Mouse (Mus musculus) neural tube, embryonic 11.5 days (tissue): ENCODE results near the gene Prpf40a. TPM values are rescaled to one million over a fixed set of nuclear protein-coding genes. Genes with fewer than 3 reads are reported as not detected.

Experiments
- ATAC-seq: fragments of 200-750 bp; cut with Nextera tagmentation; 2 replicates; pipeline ENCODE4 v1.8.0; 2017; ENCODE audit warnings: moderate number of reproducible peaks, mild to moderate bottlenecking, moderate TSS enrichment, moderate library complexity; ENCODE audit not compliant: insufficient read depth, low FRiP score, low TSS enrichment
- DNase-seq: peaks from one replicate; pipeline ENCODE4 v3.0.0-alpha.2; 2015; ENCODE audit warnings: low spot score
- H3K27ac ChIP-seq: fragments of 300-500 bp; sonication (generic); 2 replicates; pipeline ENCODE4 v1.5.1; 2014; ENCODE audit warnings: low read depth, mild to moderate bottlenecking, low read length
- H3K27me3 ChIP-seq: fragments of 300-500 bp; sonication (generic); 2 replicates; pipeline ENCODE4 v1.6.1; 2014; ENCODE audit warnings: mild to moderate bottlenecking, low read length, mixed read lengths; ENCODE audit not compliant: control insufficient read depth, insufficient read depth
- H3K36me3 ChIP-seq: fragments of 300-500 bp; sonication (generic); 2 replicates; pipeline ENCODE4 v1.6.1; 2014; ENCODE audit warnings: mild to moderate bottlenecking, low read length, moderate library complexity, mixed read lengths; ENCODE audit not compliant: control insufficient read depth, insufficient read depth
- H3K4me1 ChIP-seq: fragments of 300-500 bp; sonication (generic); 2 replicates; pipeline ENCODE4 v1.6.1; 2014; ENCODE audit warnings: low read length, mixed read lengths; ENCODE audit not compliant: control insufficient read depth, insufficient read depth
- H3K4me2 ChIP-seq: fragments of 300-500 bp; sonication (generic); 2 replicates; pipeline ENCODE4 v1.6.1; 2014; ENCODE audit warnings: low read depth, mild to moderate bottlenecking, moderate library complexity
- H3K4me3 ChIP-seq: fragments of 300-500 bp; sonication (generic); 2 replicates; pipeline ENCODE4 v1.5.1; 2014; ENCODE audit warnings: low read depth, low read length
- H3K9ac ChIP-seq: fragments of 300-500 bp; sonication (generic); 2 replicates; pipeline ENCODE4 v1.6.1; 2014; ENCODE audit warnings: mild to moderate bottlenecking, low read length
- H3K9me3 ChIP-seq: fragments of 300-500 bp; sonication (generic); 2 replicates; pipeline ENCODE4 v1.6.1; 2016; ENCODE audit warnings: low read length; ENCODE audit not compliant: control insufficient read depth
- WGBS: fragments of 180-500 bp; shearing (Covaris S2); extraction: QIAGEN DNeasy Blood & Tissue Kit; methylation state at CpG from one replicate; pipeline ENCODE4 v1.1.7; 2014; 5-methylcytosine and 5-hydroxymethylcytosine counted together
- polyA plus RNA-seq: library from polyadenylated mRNA; unstranded; fragments of >200 nt; fragmentation: Nextera tagmentation; extraction: Ambion mirVana; gene quantifications from 2 replicates; pipeline ENCODE4 v1.2.1, GENCODE M21; 2014

The Prpf40a gene
- polyA plus RNA-seq, 1 experiment from 2014 or later: 190 TPM

GRCm38 (mm10) chr2:53125998-53126397 lies 65.1 kb downstream of the Prpf40a start:
- no peak for DNase-seq
- ATAC-seq: no peak

GRCm38 (mm10) chr2:53121797-53122196 lies 69.3 kb downstream of the Prpf40a start:
- ATAC-seq (peak; percentile 20; the same call in 1 of the 2 replicates), DNase-seq (peak; percentile 49)
- WGBS: 73% methylated on average over 5 of the region's 5 CpGs
- Histone ChIP-seq H3K4me1 (no peaks in the 10 kb centered on the region), H3K9ac (no peak overlapping the region), H3K4me3 (no peak overlapping the region), H3K27me3 (no peaks in the 10 kb centered on the region), H3K36me3 (peaks cover 10% of the 10 kb centered on the region), H3K27ac (no peak overlapping the region), H3K4me2 (no peak overlapping the region), H3K9me3 (no peaks in the 10 kb centered on the region)

More at GRCm38 (mm10) chr2:53125998-53126397, 65.1 kb downstream of the Prpf40a start:
- peaks cover 5% of the 10 kb centered on the region for H3K36me3 ChIP-seq
- no peaks in the 10 kb centered on the region for H3K27me3 ChIP-seq
- no peaks in the 10 kb centered on the region for H3K9me3 ChIP-seq
- no peaks in the 10 kb centered on the region for H3K4me1 ChIP-seq
- no peak overlapping the region for H3K4me3 ChIP-seq
- no peak overlapping the region for H3K4me2 ChIP-seq
- WGBS: 87% methylated on average over 3 of the region's 3 CpGs
- H3K27ac ChIP-seq: no peak overlapping the region
- H3K9ac ChIP-seq: no peak overlapping the region

GRCm38 (mm10) chr2:53108547-53108946 lies 82.5 kb downstream of the Prpf40a start:
- DNase-seq (no peak), ATAC-seq (no peak)
- Histone ChIP-seq H3K27me3 (no peaks in the 10 kb centered on the region), H3K27ac (no peak overlapping the region), H3K4me2 (no peak overlapping the region), H3K36me3 (peaks cover 5% of the 10 kb centered on the region; the same call in 1 of the 2 replicates), H3K4me1 (no peaks in the 10 kb centered on the region), H3K9me3 (no peaks in the 10 kb centered on the region), H3K9ac (no peak overlapping the region), H3K4me3 (no peak overlapping the region)
- WGBS: 84% methylated on average over 5 of the region's 5 CpGs

GRCm38 (mm10) chr2:53106472-53106871 lies 84.6 kb downstream of the Prpf40a start:
- no peaks in the 10 kb centered on the region for H3K27me3 ChIP-seq
- peaks cover 5% of the 10 kb centered on the region; the same call in 1 of the 2 replicates for H3K36me3 ChIP-seq
- no peak overlapping the region for H3K4me2 ChIP-seq
- H3K27ac ChIP-seq: no peak overlapping the region
- 97% methylated on average over 8 of the region's 8 CpGs for WGBS
- DNase-seq (no peak), ATAC-seq (no peak)
- H3K4me1 ChIP-seq: no peaks in the 10 kb centered on the region
- no peaks in the 10 kb centered on the region for H3K9me3 ChIP-seq
- no peak overlapping the region for H3K9ac ChIP-seq
- no peak overlapping the region for H3K4me3 ChIP-seq

- DNase-seq (no peak), ATAC-seq (no peak)
- Histone ChIP-seq H3K27me3 (no peaks in the 10 kb centered on the region), H3K9ac (no peak overlapping the region), H3K27ac (no peak overlapping the region), H3K4me2 (no peak overlapping the region), H3K4me3 (no peak overlapping the region), H3K4me1 (no peaks in the 10 kb centered on the region), H3K36me3 (peaks cover 5% of the 10 kb centered on the region; the same call in 1 of the 2 replicates), H3K9me3 (no peaks in the 10 kb centered on the region)
- WGBS: 93% methylated on average over 7 of the region's 7 CpGs
These were observed 85.0 kb downstream of the Prpf40a start for GRCm38 (mm10) chr2:53106056-53106455.

- ATAC-seq (no peak), DNase-seq (no peak)
- Histone ChIP-seq H3K36me3 (peaks cover 5% of the 10 kb centered on the region; the same call in 1 of the 2 replicates), H3K4me2 (no peak overlapping the region), H3K27me3 (no peaks in the 10 kb centered on the region), H3K27ac (no peak overlapping the region), H3K9me3 (no peaks in the 10 kb centered on the region), H3K9ac (no peak overlapping the region), H3K4me3 (no peak overlapping the region), H3K4me1 (no peaks in the 10 kb centered on the region)
- WGBS: 95% methylated on average over 10 of the region's 10 CpGs
These were observed 85.7 kb downstream of the Prpf40a start for GRCm38 (mm10) chr2:53105408-53105807.

GRCm38 (mm10) chr2:53102901-53103300 lies 88.2 kb downstream of the Prpf40a start:
- no peak for DNase-seq
- Histone ChIP-seq H3K4me2 (no peak overlapping the region), H3K9me3 (no peaks in the 10 kb centered on the region), H3K27me3 (no peaks in the 10 kb centered on the region), H3K9ac (no peak overlapping the region), H3K4me1 (no peaks in the 10 kb centered on the region), H3K4me3 (no peak overlapping the region), H3K27ac (no peak overlapping the region), H3K36me3 (peaks cover 5% of the 10 kb centered on the region; the same call in 1 of the 2 replicates)
- WGBS: 87% methylated on average over 2 of the region's 2 CpGs
- no peak for ATAC-seq

GRCm38 (mm10) chr2:53101885-53102740 lies 89.0 kb downstream of the Prpf40a start:
- no peaks in the 10 kb centered on the region for H3K4me1 ChIP-seq
- peaks cover 3% of the 10 kb centered on the region; the same call in 1 of the 2 replicates for H3K36me3 ChIP-seq
- ATAC-seq (no peak), DNase-seq (no peak)
- H3K27me3 ChIP-seq: no peaks in the 10 kb centered on the region
- H3K9ac ChIP-seq: no peak overlapping the region
- WGBS: 94% methylated on average over 11 of the region's 11 CpGs
- H3K4me3 ChIP-seq: no peak overlapping the region
- no peaks in the 10 kb centered on the region for H3K9me3 ChIP-seq
- no peak overlapping the region for H3K27ac ChIP-seq
- no peak overlapping the region for H3K4me2 ChIP-seq

GRCm38 (mm10) chr2:53100093-53100492 lies 91.0 kb downstream of the Prpf40a start:
- no peak overlapping the region for H3K4me2 ChIP-seq
- WGBS: 40% methylated on average over 2 of the region's 2 CpGs

More at GRCm38 (mm10) chr2:53100093-53100492, 91.0 kb downstream of the Prpf40a start:
- Histone ChIP-seq H3K27me3 (no peaks in the 10 kb centered on the region), H3K27ac (no peak overlapping the region), H3K4me1 (no peaks in the 10 kb centered on the region), H3K4me3 (no peak overlapping the region), H3K36me3 (peaks cover 3% of the 10 kb centered on the region; the same call in 1 of the 2 replicates), H3K9ac (no peak overlapping the region), H3K9me3 (no peaks in the 10 kb centered on the region)
- DNase-seq: no peak
- ATAC-seq: no peak
